Mouse (Mus musculus) central nervous system, embryonic 11.5 days (tissue): Measurements from ENCODE around the gene Taar4. TPM values are rescaled to one million over a fixed set of nuclear protein-coding genes. Genes with fewer than 3 reads are reported as not detected.

ENCODE experiments used
- polyA plus RNA-seq: library from polyadenylated mRNA; depleted of rRNA; stranded (reverse); fragments of >200 nt; gene quantifications from 2 replicates; pipeline ENCODE4 v1.2.3, GENCODE M21; 2012; rRNA removed

Gene Taar4
- not detected in 2 replicates for polyA plus RNA-seq

DNA sequence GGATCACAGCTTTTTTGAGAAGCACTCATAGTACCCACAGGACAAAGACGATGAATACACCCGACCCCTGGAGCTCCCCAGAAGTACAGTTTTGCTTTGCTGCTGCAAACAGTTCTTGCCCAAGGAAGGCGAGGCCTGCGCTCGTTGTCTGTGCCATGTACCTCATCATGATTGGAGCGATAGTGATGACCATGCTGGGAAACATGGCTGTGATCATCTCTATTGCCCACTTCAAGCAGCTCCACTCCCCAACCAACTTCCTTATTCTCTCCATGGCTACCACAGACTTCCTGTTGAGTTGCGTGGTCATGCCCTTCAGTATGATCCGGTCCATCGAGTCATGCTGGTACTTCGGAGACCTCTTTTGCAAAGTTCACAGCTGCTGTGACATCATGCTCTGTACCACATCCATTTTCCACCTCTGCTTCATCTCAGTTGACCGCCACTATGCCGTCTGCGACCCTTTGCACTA is at the start of gene Taar4:
Taar4 (plus strand) TSS at position 51 of the 472 bp plus-strand sequence.

DNA sequence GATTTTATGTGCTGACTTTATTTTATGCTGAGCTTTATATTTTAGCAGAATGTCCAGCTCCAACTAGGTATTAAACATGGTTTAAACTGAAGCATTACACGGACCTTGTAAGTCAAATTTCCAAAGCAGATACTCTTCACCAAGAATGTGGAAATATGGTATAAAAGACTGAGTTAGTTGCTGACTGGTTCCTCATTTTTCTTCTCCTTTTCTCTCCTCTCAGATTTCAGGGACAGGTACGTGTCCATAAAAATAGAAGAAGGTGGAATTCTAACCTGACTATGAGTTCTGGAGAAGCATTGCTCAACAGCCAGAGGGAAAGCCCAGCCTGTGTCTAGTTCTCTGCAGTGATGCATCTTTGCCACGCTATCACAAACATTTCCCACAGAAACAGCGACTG is 40.2 kb upstream of the Taar4 start, which contains the start of gene Taar1:
Taar1 (plus strand) TSS at position 301 of the 400 bp plus-strand sequence.

DNA sequence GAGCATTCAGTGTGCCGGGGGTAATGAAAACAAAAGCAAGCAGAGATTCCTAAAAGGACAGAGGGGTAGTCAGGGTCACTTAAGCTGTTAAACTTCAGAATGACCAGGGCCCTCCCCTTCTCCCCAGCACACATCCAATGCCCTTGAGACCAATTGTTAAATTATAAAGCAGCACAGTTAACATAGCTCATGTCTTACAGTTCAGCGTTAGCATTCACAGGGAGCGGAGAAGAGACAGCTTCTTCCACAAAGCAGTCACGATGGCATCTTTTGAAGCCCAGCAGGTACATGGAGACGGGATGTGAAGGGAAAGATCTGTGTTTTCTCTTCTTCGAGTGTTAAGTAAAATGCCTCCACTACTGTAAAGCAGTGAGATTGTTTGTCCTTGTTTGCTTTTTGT is 22.0 kb upstream of the Taar4 start, which contains the start of gene Taar2:
Taar2 (plus strand) TSS at position 261 of the 400 bp plus-strand sequence.

DNA sequence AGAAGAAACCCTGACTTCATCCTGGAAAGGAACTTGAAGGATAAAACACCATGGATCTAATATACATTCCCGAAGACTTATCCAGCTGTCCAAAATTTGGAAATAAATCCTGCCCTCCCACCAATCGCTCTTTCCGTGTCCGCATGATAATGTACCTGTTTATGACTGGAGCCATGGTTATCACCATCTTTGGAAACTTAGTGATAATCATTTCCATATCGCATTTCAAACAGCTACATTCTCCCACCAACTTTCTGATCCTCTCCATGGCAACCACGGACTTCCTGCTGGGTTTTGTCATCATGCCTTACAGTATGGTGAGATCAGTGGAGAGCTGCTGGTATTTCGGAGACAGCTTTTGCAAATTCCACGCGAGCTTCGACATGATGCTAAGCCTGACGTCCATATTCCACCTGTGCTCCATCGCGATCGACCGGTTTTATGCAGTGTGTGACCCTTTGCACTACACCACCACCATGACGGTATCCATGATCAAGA is 10.7 kb upstream of the Taar4 start, which contains the start of gene Taar3:
Taar3 (plus strand) TSS at position 51 of the 498 bp plus-strand sequence.

GRCm38 (mm10) chr10:23970656-23971165 is 10.4 kb downstream of the Taar4 start, which contains the start of gene Taar5:
Gene Taar5 (plus strand): TSS chr10:23970706.

GRCm38 (mm10) chr10:23985546-23985945 is 25.3 kb downstream of the Taar4 start, which contains the start of gene Taar6:
Gene Taar6 (minus strand): TSS chr10:23985646.

GRCm38 (mm10) chr10:23993381-23993780 is 33.1 kb downstream of the Taar4 start, which contains the start of gene Taar7a:
Gene Taar7a (minus strand): TSS chr10:23993481.

GRCm38 (mm10) chr10:23999639-24000038 is 39.3 kb downstream of the Taar4 start, which contains the start of gene Taar7b:
Gene Taar7b (plus strand): TSS chr10:23999939.

Other genes starting within 250 kb of the Taar4 start
- 3,597 and 5,155 TPM in 2 replicates for gene Rps12, start 173.2 kb upstream of the Taar4 start, polyA plus RNA-seq
- 15.1 and 17.1 TPM in 2 replicates for gene Slc18b1, start 163.5 kb upstream of the Taar4 start, polyA plus RNA-seq
- 0.04 TPM in 1 of 2 replicates, not detected in the other for gene Vnn3, start 109.0 kb upstream of the Taar4 start, polyA plus RNA-seq
- 1.0 and 1.4 TPM in 2 replicates for gene Vnn1, start 65.8 kb upstream of the Taar4 start, polyA plus RNA-seq
- gene Taar1, start 40.1 kb upstream of the Taar4 start, polyA plus RNA-seq = not detected in 2 replicates
- gene Taar2, start 21.9 kb upstream of the Taar4 start, polyA plus RNA-seq = not detected in 2 replicates
- not detected in 2 replicates for gene Taar3, start 10.9 kb upstream of the Taar4 start, polyA plus RNA-seq
- 0.10 TPM in 1 of 2 replicates, not detected in the other for gene Taar5, start 10.2 kb downstream of the Taar4 start, polyA plus RNA-seq
- not detected in 2 replicates for gene Taar6, start 25.2 kb downstream of the Taar4 start, polyA plus RNA-seq
- not detected in 2 replicates for gene Taar7a, start 33.0 kb downstream of the Taar4 start, polyA plus RNA-seq
- not detected in 2 replicates for gene Taar7b, start 39.4 kb downstream of the Taar4 start, polyA plus RNA-seq
- not detected in 2 replicates for gene Taar7d, start 66.7 kb downstream of the Taar4 start, polyA plus RNA-seq
- not detected in 2 replicates for gene Taar7e, start 77.1 kb downstream of the Taar4 start, polyA plus RNA-seq
- not detected in 2 replicates for gene Taar7f, start 89.0 kb downstream of the Taar4 start, polyA plus RNA-seq
- gene Taar8a, start 116.0 kb downstream of the Taar4 start, polyA plus RNA-seq = not detected in 2 replicates
- not detected in 2 replicates for gene Taar8b, start 131.8 kb downstream of the Taar4 start, polyA plus RNA-seq
- gene Taar8c, start 141.4 kb downstream of the Taar4 start, polyA plus RNA-seq = not detected in 2 replicates
- not detected in 2 replicates for gene Taar9, start 149.0 kb downstream of the Taar4 start, polyA plus RNA-seq
- 37.9 and 67.8 TPM in 2 replicates for gene Stx7, start 188.8 kb downstream of the Taar4 start, polyA plus RNA-seq